Mouse (Mus musculus): Measurements from ENCODE around the gene Gm19426. TPM values are rescaled to one million over a fixed set of nuclear protein-coding genes. Genes with fewer than 3 reads are reported as not detected.

Gene Gm19426
- polyA plus RNA-seq (2015; fragmentation: Nextera tagmentation; extraction: Ambion mirVana), result 4.3 and 4.8 TPM in 2 replicates

- Histone ChIP-seq H3K9ac (ENCODE audit: low read depth, low read length) (peak within 1 kb of the TSS; percentile 88), H3K4me2 (ENCODE audit: low read length) (peak within 1 kb of the TSS; percentile 89), H3K4me1 (ENCODE audit: control insufficient read depth, insufficient read depth, low read length) (peaks cover 34% of the 10 kb centered on the region), H3K27me3 (ENCODE audit: control insufficient read depth, insufficient read depth, low read depth, low read length) (no peaks in the 10 kb centered on the region), H3K9me3 (replicated peaks; ENCODE audit: control insufficient read depth, low read length, poor library complexity, severe bottlenecking) (no peaks in the 10 kb centered on the region), H3K4me3 (ENCODE audit: low read depth, low read length) (peak within 1 kb of the TSS; percentile 76), H3K27ac (ENCODE audit: low read length) (peak within 1 kb of the TSS; percentile 96), H3K36me3 (ENCODE audit: control insufficient read depth, insufficient read depth, low read length) (no peaks in the 10 kb centered on the region)
- 0% methylated on average over 25 of the region's 25 CpGs for WGBS
- ATAC-seq, result peak; percentile 94
These were observed at the start of gene Gm19426 for GRCm38 (mm10) chr2:84743561-84743960. TSS of gene Gm19426 (minus strand) at chr2:84743655.

GRCm38 (mm10) chr2:84793154-84793553, 49.7 kb upstream of the Gm19426 start:
- no peak overlapping the region for H3K4me2 ChIP-seq (ENCODE audit: low read length)
- WGBS, result 89% methylated on average over 3 of the region's 3 CpGs

GRCm38 (mm10) chr2:84792516-84792915, 49.1 kb upstream of the Gm19426 start:
- Histone ChIP-seq H3K9ac (ENCODE audit: low read depth, low read length) (no peak overlapping the region), H3K27me3 (ENCODE audit: control insufficient read depth, insufficient read depth, low read depth, low read length) (no peaks in the 10 kb centered on the region), H3K4me2 (ENCODE audit: low read length) (no peak overlapping the region), H3K27ac (ENCODE audit: low read length) (no peak overlapping the region), H3K9me3 (replicated peaks; ENCODE audit: control insufficient read depth, low read length, poor library complexity, severe bottlenecking) (no peaks in the 10 kb centered on the region), H3K4me1 (ENCODE audit: control insufficient read depth, insufficient read depth, low read length) (no peaks in the 10 kb centered on the region), H3K36me3 (ENCODE audit: control insufficient read depth, insufficient read depth, low read length) (no peaks in the 10 kb centered on the region), H3K4me3 (ENCODE audit: low read depth, low read length) (no peak overlapping the region)
- 85% methylated on average over 3 of the region's 3 CpGs for WGBS
- ATAC-seq, result no peak

More at GRCm38 (mm10) chr2:84793154-84793553, 49.7 kb upstream of the Gm19426 start:
- no peak overlapping the region for H3K9ac ChIP-seq (ENCODE audit: low read depth, low read length)
- ATAC-seq, result no peak
- H3K4me3 ChIP-seq (ENCODE audit: low read depth, low read length), result no peak overlapping the region
- no peaks in the 10 kb centered on the region for H3K27me3 ChIP-seq (ENCODE audit: control insufficient read depth, insufficient read depth, low read depth, low read length)
- peaks cover 3% of the 10 kb centered on the region; the same call in 1 of the 2 replicates for H3K4me1 ChIP-seq (ENCODE audit: control insufficient read depth, insufficient read depth, low read length)
- no peaks in the 10 kb centered on the region for H3K9me3 ChIP-seq (replicated peaks; ENCODE audit: control insufficient read depth, low read length, poor library complexity, severe bottlenecking)
- no peaks in the 10 kb centered on the region for H3K36me3 ChIP-seq (ENCODE audit: control insufficient read depth, insufficient read depth, low read length)
- no peak overlapping the region for H3K27ac ChIP-seq (ENCODE audit: low read length)

- 0 out of 2 replicates have a peak, but pooled peaks have one; percentile 42 for ATAC-seq
These were observed 47.0 kb upstream of the Gm19426 start for GRCm38 (mm10) chr2:84790418-84790817.

GRCm38 (mm10) chr2:84788316-84788715, 44.9 kb upstream of the Gm19426 start:
- Histone ChIP-seq H3K9me3 (replicated peaks; ENCODE audit: control insufficient read depth, low read length, poor library complexity, severe bottlenecking) (no peaks in the 10 kb centered on the region), H3K9ac (ENCODE audit: low read depth, low read length) (no peak overlapping the region), H3K36me3 (ENCODE audit: control insufficient read depth, insufficient read depth, low read length) (no peaks in the 10 kb centered on the region), H3K4me2 (ENCODE audit: low read length) (no peak overlapping the region), H3K27ac (ENCODE audit: low read length) (no peak overlapping the region), H3K4me1 (ENCODE audit: control insufficient read depth, insufficient read depth, low read length) (no peaks in the 10 kb centered on the region), H3K27me3 (ENCODE audit: control insufficient read depth, insufficient read depth, low read depth, low read length) (no peaks in the 10 kb centered on the region), H3K4me3 (ENCODE audit: low read depth, low read length) (no peak overlapping the region)
- WGBS, result 88% methylated on average over 3 of the region's 3 CpGs
- ATAC-seq, result no peak

More at GRCm38 (mm10) chr2:84790418-84790817, 47.0 kb upstream of the Gm19426 start:
- Histone ChIP-seq H3K9me3 (replicated peaks; ENCODE audit: control insufficient read depth, low read length, poor library complexity, severe bottlenecking) (no peaks in the 10 kb centered on the region), H3K36me3 (ENCODE audit: control insufficient read depth, insufficient read depth, low read length) (no peaks in the 10 kb centered on the region), H3K27ac (ENCODE audit: low read length) (no peak overlapping the region), H3K27me3 (ENCODE audit: control insufficient read depth, insufficient read depth, low read depth, low read length) (no peaks in the 10 kb centered on the region), H3K4me2 (ENCODE audit: low read length) (no peak overlapping the region), H3K4me3 (ENCODE audit: low read depth, low read length) (no peak overlapping the region), H3K9ac (ENCODE audit: low read depth, low read length) (no peak overlapping the region), H3K4me1 (ENCODE audit: control insufficient read depth, insufficient read depth, low read length) (no peaks in the 10 kb centered on the region)
- WGBS, result 55% methylated on average over 9 of the region's 9 CpGs

GRCm38 (mm10) chr2:84783840-84784566, 40.5 kb upstream of the Gm19426 start:
- WGBS, result 90% methylated on average over 3 of the region's 3 CpGs
- H3K27me3 ChIP-seq (ENCODE audit: control insufficient read depth, insufficient read depth, low read depth, low read length), result no peaks in the 10 kb centered on the region
- no peak overlapping the region for H3K4me2 ChIP-seq (ENCODE audit: low read length)
- no peak overlapping the region for H3K4me3 ChIP-seq (ENCODE audit: low read depth, low read length)
- no peaks in the 10 kb centered on the region for H3K4me1 ChIP-seq (ENCODE audit: control insufficient read depth, insufficient read depth, low read length)
- H3K9ac ChIP-seq (ENCODE audit: low read depth, low read length), result no peak overlapping the region
- no peak overlapping the region for H3K27ac ChIP-seq (ENCODE audit: low read length)
- no peaks in the 10 kb centered on the region for H3K9me3 ChIP-seq (replicated peaks; ENCODE audit: control insufficient read depth, low read length, poor library complexity, severe bottlenecking)
- H3K36me3 ChIP-seq (ENCODE audit: control insufficient read depth, insufficient read depth, low read length), result no peaks in the 10 kb centered on the region
- ATAC-seq, result no peak

GRCm38 (mm10) chr2:84783315-84783714, 39.9 kb upstream of the Gm19426 start:
- Histone ChIP-seq H3K36me3 (ENCODE audit: control insufficient read depth, insufficient read depth, low read length) (no peaks in the 10 kb centered on the region), H3K4me3 (ENCODE audit: low read depth, low read length) (no peak overlapping the region), H3K27me3 (ENCODE audit: control insufficient read depth, insufficient read depth, low read depth, low read length) (no peaks in the 10 kb centered on the region), H3K4me1 (ENCODE audit: control insufficient read depth, insufficient read depth, low read length) (no peaks in the 10 kb centered on the region), H3K9ac (ENCODE audit: low read depth, low read length) (no peak overlapping the region), H3K27ac (ENCODE audit: low read length) (no peak overlapping the region), H3K4me2 (ENCODE audit: low read length) (no peak overlapping the region), H3K9me3 (replicated peaks; ENCODE audit: control insufficient read depth, low read length, poor library complexity, severe bottlenecking) (no peaks in the 10 kb centered on the region)
- WGBS, result 100% methylated on average over 1 of the region's 1 CpGs
- no peak for ATAC-seq

GRCm38 (mm10) chr2:84779210-84779609, 35.8 kb upstream of the Gm19426 start:
- Histone ChIP-seq H3K36me3 (ENCODE audit: control insufficient read depth, insufficient read depth, low read length) (no peaks in the 10 kb centered on the region), H3K27ac (ENCODE audit: low read length) (no peak overlapping the region), H3K9me3 (replicated peaks; ENCODE audit: control insufficient read depth, low read length, poor library complexity, severe bottlenecking) (no peaks in the 10 kb centered on the region), H3K9ac (ENCODE audit: low read depth, low read length) (no peak overlapping the region), H3K4me3 (ENCODE audit: low read depth, low read length) (no peak overlapping the region), H3K27me3 (ENCODE audit: control insufficient read depth, insufficient read depth, low read depth, low read length) (no peaks in the 10 kb centered on the region), H3K4me1 (ENCODE audit: control insufficient read depth, insufficient read depth, low read length) (peaks cover 9% of the 10 kb centered on the region), H3K4me2 (ENCODE audit: low read length) (no peak overlapping the region)
- no peak for ATAC-seq
- WGBS, result 68% methylated on average over 6 of the region's 6 CpGs

- no peak overlapping the region for H3K9ac ChIP-seq (ENCODE audit: low read depth, low read length)
These were observed 34.3 kb upstream of the Gm19426 start for GRCm38 (mm10) chr2:84777706-84778105.

More at GRCm38 (mm10) chr2:84777706-84778105, 34.3 kb upstream of the Gm19426 start:
- Histone ChIP-seq H3K27ac (ENCODE audit: low read length) (peak overlapping the region; percentile 88), H3K4me3 (ENCODE audit: low read depth, low read length) (no peak overlapping the region), H3K27me3 (ENCODE audit: control insufficient read depth, insufficient read depth, low read depth, low read length) (no peaks in the 10 kb centered on the region), H3K4me2 (ENCODE audit: low read length) (peak overlapping the region; percentile 31; the same call in 1 of the 2 replicates), H3K4me1 (ENCODE audit: control insufficient read depth, insufficient read depth, low read length) (peaks cover 9% of the 10 kb centered on the region), H3K36me3 (ENCODE audit: control insufficient read depth, insufficient read depth, low read length) (no peaks in the 10 kb centered on the region), H3K9me3 (replicated peaks; ENCODE audit: control insufficient read depth, low read length, poor library complexity, severe bottlenecking) (no peaks in the 10 kb centered on the region)
- ATAC-seq, result peak; percentile 90
- WGBS, result 42% methylated on average over 3 of the region's 3 CpGs
